In the genomic region with DNA sequence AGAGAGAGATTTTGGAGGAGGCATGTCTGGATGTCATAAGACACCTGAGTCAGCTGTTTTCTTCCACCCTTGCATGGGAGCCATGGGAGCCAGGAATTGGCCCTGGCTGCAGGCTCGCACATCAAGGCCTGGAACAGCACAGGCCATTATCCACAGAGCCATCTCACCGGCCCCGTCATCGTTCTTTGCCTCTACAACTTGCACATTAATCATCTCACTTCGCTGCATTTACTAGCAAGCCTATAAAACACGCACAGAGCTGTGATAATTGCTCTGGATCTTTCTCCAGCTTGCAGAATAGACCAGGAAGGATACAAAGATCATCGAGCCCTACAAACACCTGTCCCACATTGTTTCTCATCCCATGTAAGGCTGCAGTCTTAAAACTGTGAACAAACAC, we compare ENCODE assay signal across 25 mouse cellular contexts. TPM values are rescaled to one million over a fixed set of nuclear protein-coding genes. Genes with fewer than 3 reads are reported as not detected.
"Had no signal": no experiment of that assay in that cellular context is flagged by ENCODE, and none has a peak within 500 bp of the region (broad histone marks: within the 10 kb centered on the region; RNA-seq: fewer than 3 reads in every experiment).

No protein-coding gene starts in this region.

- DNase-seq: liver, embryonic 13.5 days; liver, postnatal 0 days; lung, adult 2 months; lung, postnatal 14 days; lung, postnatal 36 days; midbrain, embryonic 14.5 days; right cerebral cortex, postnatal 14 days; right cerebral cortex, postnatal 4 days; spleen, adult 18-20 months; thymus, adult 18-20 months; thymus, postnatal 25 days; thymus, postnatal 4 days had no signal

- H3K27me3 ChIP-seq: liver, embryonic 13.5 days; liver, embryonic 15.5 days; lung, embryonic 15.5 days had no signal

- H3K4me3 ChIP-seq: liver, embryonic 13.5 days; liver, embryonic 15.5 days; lung, embryonic 15.5 days; megakaryocyte, embryonic 14.5 days had no signal

- H3K9ac ChIP-seq: liver, embryonic 13.5 days; liver, embryonic 15.5 days; liver, postnatal 0 days; lung, embryonic 15.5 days had no signal

- H3K36me3 ChIP-seq: liver, embryonic 13.5 days; liver, embryonic 15.5 days; lung, embryonic 15.5 days had no signal

- ATAC-seq: liver, postnatal 0 days; lung, postnatal 0 days; midbrain, embryonic 16.5 days had no signal

- H3K4me2 ChIP-seq: liver, embryonic 11.5 days; liver, embryonic 13.5 days; liver, embryonic 15.5 days; lung, embryonic 15.5 days; midbrain, embryonic 11.5 days had no signal

- H3K27ac ChIP-seq: liver, embryonic 13.5 days; liver, embryonic 15.5 days; lung, embryonic 15.5 days; macrophage had no signal

- H3K9me3 ChIP-seq: liver, embryonic 13.5 days; liver, embryonic 15.5 days; lung, embryonic 15.5 days; megakaryocyte, embryonic 14.5 days had no signal

- H3K4me1 ChIP-seq: liver, embryonic 13.5 days; liver, embryonic 15.5 days; lung, embryonic 15.5 days had no signal

RNA-seq across cellular contexts. Expression of a gene that starts 4.0 kb away (rescaled TPM):
- polyA plus RNA-seq: liver, embryonic 11.5 days; liver, embryonic 13.5 days; liver, embryonic 15.5 days; liver, postnatal 0 days; lung, embryonic 15.5 days; macrophage; midbrain, embryonic 11.5 days; midbrain, embryonic 14.5 days; midbrain, embryonic 16.5 days; neural tube, embryonic 11.5 days; small intestine, adult 2 months; stomach, embryonic 14.5 days; stomach, embryonic 16.5 days had no signal

RNA-seq across cellular contexts. Expression of a gene that starts 22.2 kb away (rescaled TPM):
- polyA plus RNA-seq: liver, embryonic 11.5 days; liver, embryonic 13.5 days; lung, adult 2 months; lung, embryonic 15.5 days; lung, postnatal 0 days; macrophage; midbrain, embryonic 11.5 days; midbrain, embryonic 14.5 days; midbrain, embryonic 16.5 days; neural tube, embryonic 11.5 days; small intestine, adult 2 months; urinary bladder, adult 2 months had no signal

RNA-seq across cellular contexts. Expression of a gene that starts 22.3 kb away (rescaled TPM):
- polyA plus RNA-seq: liver, embryonic 11.5 days; liver, embryonic 13.5 days; liver, embryonic 15.5 days; liver, postnatal 0 days; lung, adult 2 months; lung, embryonic 15.5 days; macrophage; midbrain, embryonic 11.5 days; midbrain, embryonic 14.5 days; midbrain, embryonic 16.5 days; small intestine, adult 2 months; stomach, embryonic 14.5 days; stomach, embryonic 16.5 days; urinary bladder, adult 2 months had no signal

RNA-seq across cellular contexts. Expression of a gene that starts 33.6 kb away (rescaled TPM):
- polyA plus RNA-seq: liver, embryonic 11.5 days; liver, embryonic 13.5 days; liver, embryonic 15.5 days; liver, postnatal 0 days; lung, adult 2 months; lung, embryonic 15.5 days; lung, postnatal 0 days; macrophage; midbrain, embryonic 11.5 days; midbrain, embryonic 14.5 days; midbrain, embryonic 16.5 days; neural tube, embryonic 11.5 days; small intestine, adult 2 months; stomach, embryonic 14.5 days; stomach, embryonic 16.5 days; urinary bladder, adult 2 months had no signal
